Mouse (Mus musculus) gastrocnemius, postnatal 36 days (tissue): ENCODE data around the gene 4931422A03Rik. TPM values are rescaled to one million over a fixed set of nuclear protein-coding genes. Genes with fewer than 3 reads are reported as not detected.

Experiments used
- total RNA-seq, 2 experiments: library from RNA; stranded (reverse); gene quantifications; 2 replicates each; pipeline ENCODE4 v1.2.3; 2021

The 4931422A03Rik gene
- total RNA-seq, 2 experiments from 2014 or later: not detected

Other genes with a start within 250 kb of the 4931422A03Rik start
- gene Caprin1, start 230.7 kb downstream of the 4931422A03Rik start, total RNA-seq: 10 to 100 TPM; 91.5 to 99.0 TPM
- gene Lmo2, start 70.4 kb downstream of the 4931422A03Rik start, total RNA-seq: 1 to 10 TPM; 5.3 to 5.4 TPM
- 10 to 100 TPM; 47.6 to 53.0 TPM for gene Fbxo3, start 640 bp downstream of the 4931422A03Rik start, total RNA-seq
- under 1 TPM; 0.25 to 0.26 TPM for gene Gm10912, start 37.5 kb upstream of the 4931422A03Rik start, total RNA-seq
- gene Gm10799, start 40.2 kb upstream of the 4931422A03Rik start, total RNA-seq: not detected
- 1 to 10 TPM; 1.6 to 2.9 TPM for gene Cd59b, start 41.5 kb upstream of the 4931422A03Rik start, total RNA-seq
- 10 to 100 TPM; 19.7 to 22.2 TPM for gene Cd59a, start 67.4 kb upstream of the 4931422A03Rik start, total RNA-seq
- under 1 TPM; 0.43 to 0.54 TPM for gene A930018P22Rik, start 94.4 kb upstream of the 4931422A03Rik start, total RNA-seq